Mouse (Mus musculus): ENCODE data around the gene Col27a1. TPM values are rescaled to one million over a fixed set of nuclear protein-coding genes. Genes with fewer than 3 reads are reported as not detected.

Col27a1 gene
- total RNA-seq, 1 experiment: 2.4 TPM

GRCm38 (mm10) chr4:63241031-63241430 is 27.2 kb downstream of the Col27a1 start:
- H3K27ac ChIP-seq (ENCODE audit: insufficient read depth, low read depth, low read length, poor library complexity, severe bottlenecking): no peak overlapping the region
- no peaks in the 10 kb centered on the region for H3K9me3 ChIP-seq (ENCODE audit: control insufficient read depth, insufficient read depth, low read depth, low read length)
- no peak overlapping the region for H3K4me3 ChIP-seq (ENCODE audit: insufficient read depth in 1 of 2, low read depth in 1 of 2, low read length in 2 of 2, poor library complexity in 1 of 2, severe bottlenecking in 1 of 2)
- no peaks in the 10 kb centered on the region for H3K4me1 ChIP-seq (ENCODE audit: control insufficient read depth in 2 of 2, insufficient read depth in 2 of 2, low read length in 2 of 2, poor library complexity in 1 of 2)
- no peak overlapping the region for H3K9ac ChIP-seq (ENCODE audit: insufficient read depth, low read depth, low read length, poor library complexity, severe bottlenecking)
- TF ChIP-seq MAFK (IDR thresholded peaks at IDR 0.05; ENCODE audit: insufficient read depth, low read depth, low read length): no peak
- TF ChIP-seq HCFC1 (IDR thresholded peaks at IDR 0.05; ENCODE audit: borderline replicate concordance, insufficient read depth, low read length): no peak
- TF ChIP-seq CHD2 (IDR thresholded peaks at IDR 0.05; ENCODE audit: low read depth, low read length): no peak
- no peak for TF ChIP-seq ZC3H11A (IDR thresholded peaks at IDR 0.05; ENCODE audit: borderline replicate concordance, low read depth, low read length)
- no peak for TF ChIP-seq ZNF384 (IDR thresholded peaks at IDR 0.05; ENCODE audit: low read depth, low read length)
- H3K36me3 ChIP-seq (ENCODE audit: control insufficient read depth, insufficient read depth, low read length, poor library complexity, severe bottlenecking): no peaks in the 10 kb centered on the region
- in situ Hi-C loops (cut with MboI; ENCODE audit: low sequenced_read_pairs in 2 of 2, unreplicated experiment in 2 of 2): no loop called here
- DNase-seq (ENCODE audit: low read depth, low spot score): no peak

DNA sequence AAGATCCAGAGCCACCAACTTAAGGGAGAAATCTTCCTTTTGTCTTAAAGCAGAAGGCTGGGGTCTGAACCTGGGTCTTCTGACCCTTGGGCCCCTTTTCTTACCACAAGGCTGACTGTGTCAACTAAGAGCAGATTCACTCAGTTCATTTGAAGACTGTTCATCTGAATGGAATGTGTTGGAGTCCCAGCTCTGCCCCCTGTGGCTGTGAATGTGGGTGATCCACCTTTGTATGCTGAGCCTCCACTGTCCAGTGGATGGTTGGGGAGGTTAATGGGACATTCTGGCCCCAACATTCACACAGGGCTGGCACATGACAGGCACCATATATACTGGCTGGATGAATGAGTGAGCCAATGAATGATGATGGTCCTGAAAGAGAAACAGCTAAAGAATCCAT is 34.2 kb downstream of the Col27a1 start:
- H3K36me3 ChIP-seq (ENCODE audit: control insufficient read depth, insufficient read depth, low read length, poor library complexity, severe bottlenecking): no peaks in the 10 kb centered on the region
- H3K9me3 ChIP-seq (ENCODE audit: control insufficient read depth, insufficient read depth, low read depth, low read length): no peaks in the 10 kb centered on the region
- TF ChIP-seq MAFK (IDR thresholded peaks at IDR 0.05; ENCODE audit: insufficient read depth, low read depth, low read length): no peak
- TF ChIP-seq ZNF384 (IDR thresholded peaks at IDR 0.05; ENCODE audit: low read depth, low read length): no peak
- TF ChIP-seq HCFC1 (IDR thresholded peaks at IDR 0.05; ENCODE audit: borderline replicate concordance, insufficient read depth, low read length): no peak
- no peak for TF ChIP-seq CHD2 (IDR thresholded peaks at IDR 0.05; ENCODE audit: low read depth, low read length)
- TF ChIP-seq ZC3H11A (IDR thresholded peaks at IDR 0.05; ENCODE audit: borderline replicate concordance, low read depth, low read length): no peak
- no peak overlapping the region for H3K4me3 ChIP-seq (ENCODE audit: insufficient read depth in 1 of 2, low read depth in 1 of 2, low read length in 2 of 2, poor library complexity in 1 of 2, severe bottlenecking in 1 of 2)
- no peak overlapping the region for H3K9ac ChIP-seq (ENCODE audit: insufficient read depth, low read depth, low read length, poor library complexity, severe bottlenecking)
- H3K4me1 ChIP-seq (ENCODE audit: control insufficient read depth in 2 of 2, insufficient read depth in 2 of 2, low read length in 2 of 2, poor library complexity in 1 of 2): no peaks in the 10 kb centered on the region
- in situ Hi-C loops (cut with MboI; ENCODE audit: low sequenced_read_pairs in 2 of 2, unreplicated experiment in 2 of 2): no loop called here
- no peak for DNase-seq (ENCODE audit: low read depth, low spot score)
- no peak overlapping the region for H3K27ac ChIP-seq (ENCODE audit: insufficient read depth, low read depth, low read length, poor library complexity, severe bottlenecking)

DNA sequence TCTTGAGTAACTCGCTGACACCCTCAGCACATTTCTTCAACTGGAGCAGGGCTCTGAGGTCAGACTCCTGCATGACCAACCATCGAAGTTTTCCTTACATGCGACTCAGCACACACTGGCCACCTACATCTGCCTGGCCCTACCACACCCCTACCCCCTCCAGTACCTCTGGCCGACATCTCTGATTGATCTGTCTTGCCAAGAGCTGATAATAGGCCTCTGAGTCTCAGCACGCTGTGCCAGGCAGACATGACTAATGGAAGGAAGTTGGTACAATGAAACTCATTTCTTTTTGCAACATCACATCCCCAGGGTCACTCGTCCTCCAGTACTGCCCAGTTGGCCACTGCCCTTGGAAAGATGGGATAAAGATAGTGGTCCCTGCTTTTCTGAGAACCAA is 35.1 kb downstream of the Col27a1 start:
- Histone ChIP-seq H3K9me3 (ENCODE audit: control insufficient read depth, insufficient read depth, low read depth, low read length) (no peaks in the 10 kb centered on the region), H3K27ac (ENCODE audit: insufficient read depth, low read depth, low read length, poor library complexity, severe bottlenecking) (no peak overlapping the region), H3K9ac (ENCODE audit: insufficient read depth, low read depth, low read length, poor library complexity, severe bottlenecking) (no peak overlapping the region), H3K4me1 (ENCODE audit: control insufficient read depth in 2 of 2, insufficient read depth in 2 of 2, low read length in 2 of 2, poor library complexity in 1 of 2) (no peaks in the 10 kb centered on the region), H3K4me3 (ENCODE audit: insufficient read depth in 1 of 2, low read depth in 1 of 2, low read length in 2 of 2, poor library complexity in 1 of 2, severe bottlenecking in 1 of 2) (no peak overlapping the region), H3K36me3 (ENCODE audit: control insufficient read depth, insufficient read depth, low read length, poor library complexity, severe bottlenecking) (no peaks in the 10 kb centered on the region)
- no peak for DNase-seq (ENCODE audit: low read depth, low spot score)
- no peak for TF ChIP-seq ZNF384 (IDR thresholded peaks at IDR 0.05; ENCODE audit: low read depth, low read length)
- TF ChIP-seq ZC3H11A (IDR thresholded peaks at IDR 0.05; ENCODE audit: borderline replicate concordance, low read depth, low read length): no peak
- no peak for TF ChIP-seq HCFC1 (IDR thresholded peaks at IDR 0.05; ENCODE audit: borderline replicate concordance, insufficient read depth, low read length)
- TF ChIP-seq CHD2 (IDR thresholded peaks at IDR 0.05; ENCODE audit: low read depth, low read length): no peak
- TF ChIP-seq MAFK (IDR thresholded peaks at IDR 0.05; ENCODE audit: insufficient read depth, low read depth, low read length): no peak
- in situ Hi-C loops (cut with MboI; ENCODE audit: low sequenced_read_pairs in 2 of 2, unreplicated experiment in 2 of 2): no loop called here

DNA sequence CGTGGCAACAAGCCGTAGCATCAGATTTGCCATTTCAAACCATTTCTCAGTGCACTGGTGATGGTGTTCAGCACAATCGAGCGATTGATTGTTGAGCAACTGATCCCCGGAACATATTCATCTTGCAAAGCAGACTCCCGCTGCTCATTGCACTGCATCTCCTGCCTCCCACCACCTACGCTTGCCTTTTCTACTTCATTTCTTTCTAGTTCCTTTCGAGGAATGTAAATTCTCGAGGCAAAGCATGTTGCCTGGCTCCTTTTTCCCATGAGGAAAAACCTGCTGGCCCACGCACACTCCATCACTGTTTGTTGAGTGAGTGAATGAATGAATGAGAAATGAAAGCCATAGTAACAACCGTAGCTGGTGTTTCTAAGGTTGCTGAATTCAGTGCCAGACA is 38.0 kb downstream of the Col27a1 start:
- Histone ChIP-seq H3K9me3 (ENCODE audit: control insufficient read depth, insufficient read depth, low read depth, low read length) (no peaks in the 10 kb centered on the region), H3K36me3 (ENCODE audit: control insufficient read depth, insufficient read depth, low read length, poor library complexity, severe bottlenecking) (no peaks in the 10 kb centered on the region), H3K9ac (ENCODE audit: insufficient read depth, low read depth, low read length, poor library complexity, severe bottlenecking) (no peak overlapping the region), H3K27ac (ENCODE audit: insufficient read depth, low read depth, low read length, poor library complexity, severe bottlenecking) (no peak overlapping the region), H3K4me1 (ENCODE audit: control insufficient read depth in 2 of 2, insufficient read depth in 2 of 2, low read length in 2 of 2, poor library complexity in 1 of 2) (no peaks in the 10 kb centered on the region), H3K4me3 (ENCODE audit: insufficient read depth in 1 of 2, low read depth in 1 of 2, low read length in 2 of 2, poor library complexity in 1 of 2, severe bottlenecking in 1 of 2) (no peak overlapping the region)
- in situ Hi-C loops (cut with MboI; ENCODE audit: low sequenced_read_pairs in 2 of 2, unreplicated experiment in 2 of 2): no loop called here
- no peak for TF ChIP-seq ZNF384 (IDR thresholded peaks at IDR 0.05; ENCODE audit: low read depth, low read length)
- no peak for TF ChIP-seq ZC3H11A (IDR thresholded peaks at IDR 0.05; ENCODE audit: borderline replicate concordance, low read depth, low read length)
- TF ChIP-seq HCFC1 (IDR thresholded peaks at IDR 0.05; ENCODE audit: borderline replicate concordance, insufficient read depth, low read length): no peak
- no peak for TF ChIP-seq CHD2 (IDR thresholded peaks at IDR 0.05; ENCODE audit: low read depth, low read length)
- TF ChIP-seq MAFK (IDR thresholded peaks at IDR 0.05; ENCODE audit: insufficient read depth, low read depth, low read length): no peak
- no peak for DNase-seq (ENCODE audit: low read depth, low spot score)

DNA sequence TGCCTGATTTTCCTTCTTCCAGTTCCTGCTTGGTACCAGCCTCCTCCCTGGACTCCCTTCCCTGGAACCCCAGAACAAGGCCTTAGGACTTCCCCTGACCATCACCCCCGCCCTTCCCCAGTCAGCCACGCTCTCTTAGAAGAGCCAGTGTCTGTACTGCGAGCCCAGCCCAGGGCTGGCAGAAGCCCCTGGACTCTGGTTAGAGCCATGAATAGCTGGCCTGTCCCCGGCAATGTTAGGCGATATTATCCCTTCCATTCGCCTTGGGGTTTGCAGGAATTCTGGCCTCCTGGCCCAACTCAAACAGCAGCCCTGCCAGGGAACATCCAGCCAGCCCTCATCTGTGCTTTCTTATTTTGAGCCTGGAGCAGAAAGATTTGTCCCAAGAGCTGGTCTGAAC is 39.9 kb downstream of the Col27a1 start:
- Histone ChIP-seq H3K36me3 (ENCODE audit: control insufficient read depth, insufficient read depth, low read length, poor library complexity, severe bottlenecking) (no peaks in the 10 kb centered on the region), H3K27ac (ENCODE audit: insufficient read depth, low read depth, low read length, poor library complexity, severe bottlenecking) (no peak overlapping the region), H3K4me1 (ENCODE audit: control insufficient read depth in 2 of 2, insufficient read depth in 2 of 2, low read length in 2 of 2, poor library complexity in 1 of 2) (no peaks in the 10 kb centered on the region), H3K4me3 (ENCODE audit: insufficient read depth in 1 of 2, low read depth in 1 of 2, low read length in 2 of 2, poor library complexity in 1 of 2, severe bottlenecking in 1 of 2) (no peak overlapping the region), H3K9me3 (ENCODE audit: control insufficient read depth, insufficient read depth, low read depth, low read length) (no peaks in the 10 kb centered on the region), H3K9ac (ENCODE audit: insufficient read depth, low read depth, low read length, poor library complexity, severe bottlenecking) (no peak overlapping the region)
- no peak for DNase-seq (ENCODE audit: low read depth, low spot score)
- TF ChIP-seq ZNF384 (IDR thresholded peaks at IDR 0.05; ENCODE audit: low read depth, low read length): no peak
- in situ Hi-C loops (cut with MboI; ENCODE audit: low sequenced_read_pairs in 2 of 2, unreplicated experiment in 2 of 2): no loop called here
